In genomic region chr4:155249648-155250351, GRCm38 (mm10) we compare ENCODE assay signal across 8 mouse cellular contexts. TPM values are rescaled to one million over a fixed set of nuclear protein-coding genes. Genes with fewer than 3 reads are reported as not detected.
DNase-seq lines count a peak whose midpoint lies in the region; ATAC-seq and TF ChIP-seq lines count a peak whose summit lies in the region.

Gene Faap20 (plus strand): TSS chr4:155249802.

- TF ChIP-seq CTCF in Patski (IDR thresholded peaks at IDR 0.05), result no peak

- peak within 1 kb of the TSS; percentile 98 for H3K27ac ChIP-seq in hindbrain, embryonic 12.5 days

- H3K27me3 ChIP-seq in Patski, result no peaks in the 10 kb centered on the region
- H3K27me3 ChIP-seq in hindbrain, embryonic 12.5 days, result no peaks in the 10 kb centered on the region

- POLR2A ChIA-PET in Patski (lab: Charles Lee), result interaction anchor here (0.5 to 2.5 kb wide), 7 partner anchors 28 to 163 kb away, joined by 3 to 28 read pairs (median 3); partner anchors contain the start of genes Morn1, Rer1 and Ski

- peak within 1 kb of the TSS; percentile 92 for H3K4me2 ChIP-seq in hindbrain, embryonic 12.5 days (replicated peaks)

- H3K9ac ChIP-seq in hindbrain, embryonic 12.5 days, result peak within 1 kb of the TSS; percentile 88

- peak within 1 kb of the TSS; percentile 63 for H3K4me3 ChIP-seq in hindbrain, embryonic 12.5 days

- DNase-seq in Patski (ENCODE audit: low read depth, low spot score), result no peak
- peak; percentile 87 for DNase-seq in cerebellum, postnatal 14 days
- DNase-seq in frontal cortex, postnatal 14 days (ENCODE audit: low spot score in 2 of 2), result peak; percentile 74 to 77
- peak; percentile 78 to 85 for DNase-seq in layer of hippocampus, postnatal 14 days (ENCODE audit: low spot score in 2 of 2)
- DNase-seq in lung, postnatal 14 days, result peak; percentile 91
- peak; percentile 89 for DNase-seq in ovary, postnatal 36 days (ENCODE audit: low spot score)
- peak; percentile 88 to 90 for DNase-seq in thymus, postnatal 36 days

- H3K4me1 ChIP-seq in hindbrain, embryonic 12.5 days, result peaks cover 34% of the 10 kb centered on the region

- in situ Hi-C loops in Patski (cut with MboI; ENCODE audit: low pct_unique_long_range_greater_than_20kb), result loop anchor here (5.0 to 25.0 kb wide), 2 partner anchors 152 to 362 kb away; partner anchors contain the start of gene Fam213b

- peak; percentile 77 for ATAC-seq in Patski
- ATAC-seq in hindbrain, embryonic 12.5 days (ENCODE audit: low FRiP score), result peak; percentile 91

- WGBS in hindbrain, embryonic 12.5 days, result under 1% methylated on average over 58 of the region's 58 CpGs

- CTCF ChIA-PET in Patski (lab: Charles Lee), result interaction anchor here (0.6 to 4.3 kb wide), 13 partner anchors 19 to 169 kb away, joined by 3 to 50 read pairs (median 4); no protein-coding TSS in a partner anchor

- peaks cover 7% of the 10 kb centered on the region; the same call in 1 of the 2 replicates for H3K36me3 ChIP-seq in hindbrain, embryonic 12.5 days

- no peaks in the 10 kb centered on the region for H3K9me3 ChIP-seq in hindbrain, embryonic 12.5 days (replicated peaks)

RNA-seq across cellular contexts. Expression of gene Faap20, which starts in this region (rescaled TPM):
- polyA plus RNA-seq in Patski (2021), result 25.5 TPM
- polyA plus RNA-seq in hindbrain, embryonic 12.5 days (2016; fragmentation: Nextera tagmentation; extraction: Ambion mirVana), result 90.8 and 98.6 TPM in 2 replicates
- total RNA-seq in layer of hippocampus, postnatal 14 days (2021), result 10 to 100 TPM; 24.2 to 24.5 TPM
